Mouse (Mus musculus) ES-E14 (cell line): ENCODE results near the gene Eif3j1.

Experiments
- HCFC1 ChIP-seq: IDR thresholded peaks from 2 replicates; pipeline ENCODE4 v1.6.1; 2012; ENCODE audit warnings: low read length, inconsistent platforms, borderline replicate concordance; ENCODE audit not compliant: insufficient read depth
- ZC3H11A ChIP-seq: IDR thresholded peaks from 2 replicates; pipeline ENCODE4 v1.6.1; 2012; ENCODE audit warnings: low read depth, mild to moderate bottlenecking, inconsistent platforms, low read length, borderline replicate concordance
- ZNF384 ChIP-seq: IDR thresholded peaks from 2 replicates; pipeline ENCODE4 v1.6.1; 2012; ENCODE audit warnings: low read depth, low read length, inconsistent platforms

- no peak for TF ChIP-seq ZNF384
- no peak for TF ChIP-seq ZC3H11A
- no peak for TF ChIP-seq HCFC1
Observed at GRCm38 (mm10) chr2:122043926-122044325, 15.6 kb downstream of the Eif3j1 start.
